Mouse (Mus musculus) lung, adult 2 months (tissue): ENCODE data around the gene Ear6. TPM values are rescaled to one million over a fixed set of nuclear protein-coding genes. Genes with fewer than 3 reads are reported as not detected.

Experiments
- DNase-seq: peaks from one replicate; pipeline ENCODE4 v3.0.0; 2022
- H3K4me1 ChIP-seq: fragments of 200-500 bp; 2 replicates; pipeline ENCODE4 v1.6.1; 2011; ENCODE audit warnings: low read length; ENCODE audit not compliant: control insufficient read depth, insufficient read depth
- H3K4me3 ChIP-seq: fragments of 200-500 bp; replicated peaks from 2 replicates; pipeline ENCODE3; 2011; ENCODE audit warnings: low read depth, mild to moderate bottlenecking, control low read depth, low read length; ENCODE audit errors: extremely low read depth
- CTCF ChIP-seq: fragments of 200-500 bp; IDR thresholded peaks from 2 replicates; pipeline ENCODE4 v1.5.1; 2011; ENCODE audit warnings: mild to moderate bottlenecking, low read length, control low read depth; ENCODE audit not compliant: insufficient read depth
- POLR2A ChIP-seq: fragments of 200-500 bp; IDR thresholded peaks from 2 replicates; pipeline ENCODE4 v1.6.1; 2011; ENCODE audit warnings: low read depth, mild to moderate bottlenecking, control low read depth, low read length, borderline replicate concordance; ENCODE audit errors: extremely low read depth
- WGBS: fragments of 180-500 bp; shearing (Covaris S2); methylation state at CpG from one replicate; pipeline ENCODE4 v1.1.7; 2018; 5-methylcytosine and 5-hydroxymethylcytosine counted together
- polyA plus RNA-seq: library from polyadenylated mRNA; depleted of rRNA; stranded (reverse); fragments of >200 nt; gene quantifications from 2 replicates; pipeline ENCODE4 v1.2.3, GENCODE M21; 2012; rRNA removed

Ear6 gene
- polyA plus RNA-seq, 1 experiment, result 1.4 TPM

- peak; percentile 38 for DNase-seq
- H3K4me3 ChIP-seq, result no peak overlapping the region
- H3K4me1 ChIP-seq, result no peaks in the 10 kb centered on the region
- WGBS, result 41% methylated on average over 10 of the region's 10 CpGs
- TF ChIP-seq POLR2A (no peak), CTCF (no peak)
Measured at GRCm38 (mm10) chr14:51893094-51893794, 39.7 kb downstream of the Ear6 start.

- no peak for TF ChIP-seq POLR2A
- no peak for TF ChIP-seq CTCF
- no peaks in the 10 kb centered on the region for H3K4me1 ChIP-seq
- WGBS, result 62% methylated on average over 3 of the region's 3 CpGs
Measured at GRCm38 (mm10) chr14:51893809-51894208, 40.3 kb downstream of the Ear6 start.

GRCm38 (mm10) chr14:51895071-51895470 lies 41.6 kb downstream of the Ear6 start:
- no peak for DNase-seq
- TF ChIP-seq POLR2A (no peak), CTCF (no peak)
- Histone ChIP-seq H3K4me3 (no peak overlapping the region), H3K4me1 (no peaks in the 10 kb centered on the region)
- WGBS, result 84% methylated on average over 14 of the region's 14 CpGs

More at GRCm38 (mm10) chr14:51893809-51894208, 40.3 kb downstream of the Ear6 start:
- no peak for DNase-seq
- no peak overlapping the region for H3K4me3 ChIP-seq

- 81% methylated on average over 6 of the region's 6 CpGs for WGBS
- TF ChIP-seq POLR2A, result no peak
- TF ChIP-seq CTCF, result no peak
- Histone ChIP-seq H3K4me3 (no peak overlapping the region), H3K4me1 (no peaks in the 10 kb centered on the region)
- DNase-seq, result no peak
Measured at GRCm38 (mm10) chr14:51896019-51896418, 42.5 kb downstream of the Ear6 start.

- no peaks in the 10 kb centered on the region for H3K4me1 ChIP-seq
- TF ChIP-seq POLR2A (no peak), CTCF (no peak)
- no peak for DNase-seq
- WGBS, result 65% methylated on average over 8 of the region's 8 CpGs
- no peak overlapping the region for H3K4me3 ChIP-seq
Measured at GRCm38 (mm10) chr14:51896539-51897170, 43.2 kb downstream of the Ear6 start.

GRCm38 (mm10) chr14:51899351-51899750 lies 45.9 kb downstream of the Ear6 start:
- Histone ChIP-seq H3K4me3 (no peak overlapping the region), H3K4me1 (no peaks in the 10 kb centered on the region)
- no peak for TF ChIP-seq CTCF
- DNase-seq, result no peak
- 89% methylated on average over 1 of the region's 1 CpGs for WGBS

- 50% methylated on average over 9 of the region's 9 CpGs for WGBS
- H3K4me1 ChIP-seq, result no peaks in the 10 kb centered on the region
- no peak for TF ChIP-seq POLR2A
- TF ChIP-seq CTCF, result peak; percentile 90
- DNase-seq, result peak; percentile 81
- no peak overlapping the region for H3K4me3 ChIP-seq
Measured at GRCm38 (mm10) chr14:51902806-51903710, 49.6 kb downstream of the Ear6 start.

- H3K4me1 ChIP-seq, result no peaks in the 10 kb centered on the region
- H3K4me3 ChIP-seq, result no peak overlapping the region
- TF ChIP-seq POLR2A (no peak), CTCF (no peak)
- 85% methylated on average over 9 of the region's 9 CpGs for WGBS
- DNase-seq, result no peak
Measured at GRCm38 (mm10) chr14:51903782-51904181, 50.3 kb downstream of the Ear6 start.

Other genes with a start within 250 kb of the Ear6 start
- not detected in 2 replicates for gene Gm17078, start 242.4 kb upstream of the Ear6 start, polyA plus RNA-seq
- gene Gm4181, start 218.0 kb upstream of the Ear6 start, polyA plus RNA-seq, result not detected in 2 replicates
- not detected in 2 replicates for gene Gm17079, start 158.2 kb upstream of the Ear6 start, polyA plus RNA-seq
- gene Gm5800, start 136.5 kb upstream of the Ear6 start, polyA plus RNA-seq, result not detected in 2 replicates
- not detected in 2 replicates for gene Ang4, start 80.1 kb upstream of the Ear6 start, polyA plus RNA-seq
- not detected in 2 replicates for gene AY358078, start 53.7 kb upstream of the Ear6 start, polyA plus RNA-seq
- gene Mettl17, start 31.1 kb downstream of the Ear6 start, polyA plus RNA-seq, result 26.0 and 27.2 TPM in 2 replicates
- gene Slc39a2, start 39.2 kb downstream of the Ear6 start, polyA plus RNA-seq, result 2.7 and 3.9 TPM in 2 replicates
- gene Ndrg2, start 60.5 kb downstream of the Ear6 start, polyA plus RNA-seq, result 164 and 251 TPM in 2 replicates
- not detected in 2 replicates for gene Tppp2, start 64.7 kb downstream of the Ear6 start, polyA plus RNA-seq
- gene Rnase13, start 69.1 kb downstream of the Ear6 start, polyA plus RNA-seq, result not detected in 2 replicates
- gene Arhgef40, start 131.0 kb downstream of the Ear6 start, polyA plus RNA-seq, result 70.0 and 72.8 TPM in 2 replicates
- 0.58 and 0.69 TPM in 2 replicates for gene Tmem253, start 162.0 kb downstream of the Ear6 start, polyA plus RNA-seq
- 84.8 and 87.6 TPM in 2 replicates for gene Zfp219, start 167.0 kb downstream of the Ear6 start, polyA plus RNA-seq
- not detected in 2 replicates for gene Olfr221, start 188.8 kb downstream of the Ear6 start, polyA plus RNA-seq